Mouse (Mus musculus): Measurements from ENCODE around the gene Ephb1. TPM values are rescaled to one million over a fixed set of nuclear protein-coding genes. Genes with fewer than 3 reads are reported as not detected.

The Ephb1 gene
- total RNA-seq, 2 experiments from 2014 or later = not detected

GRCm38 (mm10) chr9:101939006-101939405 is 415.5 kb downstream of the Ephb1 start:
- no peak for ATAC-seq (replicated peaks; ENCODE audit: poor library complexity, severe bottlenecking)

- ATAC-seq (replicated peaks; ENCODE audit: poor library complexity, severe bottlenecking) = no peak
These were observed 416.4 kb downstream of the Ephb1 start for GRCm38 (mm10) chr9:101938066-101938465.

GRCm38 (mm10) chr9:101934887-101935286 is 419.6 kb downstream of the Ephb1 start:
- ATAC-seq (replicated peaks; ENCODE audit: poor library complexity, severe bottlenecking) = no peak

- no peak for ATAC-seq (replicated peaks; ENCODE audit: poor library complexity, severe bottlenecking)
These were observed 420.4 kb downstream of the Ephb1 start for GRCm38 (mm10) chr9:101933946-101934573.

- ATAC-seq (replicated peaks; ENCODE audit: poor library complexity, severe bottlenecking) = no peak
These were observed 429.7 kb downstream of the Ephb1 start for GRCm38 (mm10) chr9:101924829-101925228.

- no peak for ATAC-seq (replicated peaks; ENCODE audit: poor library complexity, severe bottlenecking)
These were observed 431.6 kb downstream of the Ephb1 start for GRCm38 (mm10) chr9:101922846-101923245.

- no peak for ATAC-seq (replicated peaks; ENCODE audit: poor library complexity, severe bottlenecking)
These were observed 435.2 kb downstream of the Ephb1 start for GRCm38 (mm10) chr9:101919324-101919723.

GRCm38 (mm10) chr9:101918771-101919170 is 435.7 kb downstream of the Ephb1 start:
- no peak for ATAC-seq (replicated peaks; ENCODE audit: poor library complexity, severe bottlenecking)

- no peak for ATAC-seq (replicated peaks; ENCODE audit: poor library complexity, severe bottlenecking)
These were observed 439.4 kb downstream of the Ephb1 start for GRCm38 (mm10) chr9:101915082-101915481.

- ATAC-seq (replicated peaks; ENCODE audit: poor library complexity, severe bottlenecking) = no peak
These were observed 443.2 kb downstream of the Ephb1 start for GRCm38 (mm10) chr9:101911176-101911866.

- ATAC-seq (replicated peaks; ENCODE audit: poor library complexity, severe bottlenecking) = no peak
These were observed 445.0 kb downstream of the Ephb1 start for GRCm38 (mm10) chr9:101909491-101909890.

- no peak for ATAC-seq (replicated peaks; ENCODE audit: poor library complexity, severe bottlenecking)
These were observed 445.6 kb downstream of the Ephb1 start for GRCm38 (mm10) chr9:101908849-101909248.

- ATAC-seq (replicated peaks; ENCODE audit: poor library complexity, severe bottlenecking) = no peak
These were observed 446.7 kb downstream of the Ephb1 start for GRCm38 (mm10) chr9:101907747-101908255.

GRCm38 (mm10) chr9:101903406-101903805 is 451.1 kb downstream of the Ephb1 start:
- no peak for ATAC-seq (replicated peaks; ENCODE audit: poor library complexity, severe bottlenecking)

- no peak for ATAC-seq (replicated peaks; ENCODE audit: poor library complexity, severe bottlenecking)
These were observed 456.6 kb downstream of the Ephb1 start for GRCm38 (mm10) chr9:101897851-101898250.

GRCm38 (mm10) chr9:101883295-101883694 is 471.2 kb downstream of the Ephb1 start:
- ATAC-seq (replicated peaks; ENCODE audit: poor library complexity, severe bottlenecking) = no peak

- no peak for ATAC-seq (replicated peaks; ENCODE audit: poor library complexity, severe bottlenecking)
These were observed 477.1 kb downstream of the Ephb1 start for GRCm38 (mm10) chr9:101877109-101877987.

- no peak for ATAC-seq (replicated peaks; ENCODE audit: poor library complexity, severe bottlenecking)
These were observed 479.2 kb downstream of the Ephb1 start for GRCm38 (mm10) chr9:101875306-101875705.

Measured in granulocyte monocyte progenitor cell, adult 5-6 weeks (primary cell).